Mouse (Mus musculus): ENCODE measurements around the gene Spag7. TPM values are rescaled to one million over a fixed set of nuclear protein-coding genes. Genes with fewer than 3 reads are reported as not detected.
A peak's percentile ranks its signal among the peaks of the same experiment; 100 is the strongest.

Gene Spag7
- 144 and 149 TPM in 2 replicates for polyA plus RNA-seq (2016; fragmentation: Nextera tagmentation; extraction: Ambion mirVana)

DNA sequence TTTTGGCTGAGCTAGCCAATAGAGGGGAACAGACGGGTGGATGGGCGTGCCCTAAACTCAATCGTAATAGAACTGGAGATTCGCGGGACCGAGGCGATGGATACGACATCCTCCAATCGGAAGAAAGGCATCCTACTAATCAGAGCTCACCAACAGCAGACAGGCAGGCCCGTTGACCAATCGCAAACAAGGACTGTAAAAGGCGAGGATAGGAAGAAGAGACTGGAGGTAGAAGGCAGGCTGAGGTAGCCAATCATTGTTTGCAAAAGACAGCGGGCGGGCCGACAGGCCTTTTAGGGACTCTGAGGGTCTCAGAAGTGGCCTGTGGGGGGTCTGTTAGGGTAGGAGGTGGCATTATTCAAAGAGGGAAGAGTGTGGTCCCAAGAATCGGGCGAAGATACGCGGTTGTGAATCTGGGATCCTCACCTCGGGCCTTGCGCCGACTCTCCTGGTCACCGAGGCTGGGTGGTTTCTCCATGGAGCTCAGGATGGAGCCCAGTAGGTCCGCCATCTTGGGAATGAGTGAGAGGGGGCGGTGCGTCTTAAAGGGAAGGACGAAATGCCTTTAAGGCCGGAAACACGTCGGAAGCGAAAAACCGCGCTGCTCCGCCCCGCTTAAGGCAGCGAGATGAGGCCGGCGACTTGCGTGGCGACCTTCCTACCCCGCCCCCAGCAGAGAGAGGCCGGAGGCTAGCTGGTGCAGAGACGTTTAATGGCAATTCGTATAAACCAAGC lies at the start of gene Spag7:
TSS of gene Spag7 (minus strand) at position 646 of the 735 bp plus-strand sequence.
- ATAC-seq (ENCODE audit: low FRiP score): peak; percentile 96
- peak within 1 kb of the TSS; percentile 64 for H3K4me3 ChIP-seq (replicated peaks)
- peaks cover 28% of the 10 kb centered on the region for H3K4me1 ChIP-seq
- under 1% methylated on average over 44 of the region's 44 CpGs for WGBS
- H3K27ac ChIP-seq: peak within 1 kb of the TSS; percentile 98
- H3K4me2 ChIP-seq: peak within 1 kb of the TSS; percentile 92
- H3K36me3 ChIP-seq (replicated peaks): peaks cover 31% of the 10 kb centered on the region
- H3K9ac ChIP-seq: peak within 1 kb of the TSS; percentile 84
- no peaks in the 10 kb centered on the region for H3K9me3 ChIP-seq
- H3K27me3 ChIP-seq: no peaks in the 10 kb centered on the region

- Histone ChIP-seq H3K27me3 (no peaks in the 10 kb centered on the region), H3K9me3 (no peaks in the 10 kb centered on the region), H3K9ac (no peak overlapping the region), H3K4me1 (no peaks in the 10 kb centered on the region), H3K4me2 (no peak overlapping the region), H3K27ac (no peak overlapping the region), H3K4me3 (replicated peaks) (no peak overlapping the region), H3K36me3 (replicated peaks) (peaks cover 67% of the 10 kb centered on the region)
- no peak for ATAC-seq (ENCODE audit: low FRiP score)
- 77% methylated on average over 5 of the region's 5 CpGs for whole genome bisulfite sequencing
Observed at GRCm38 (mm10) chr11:70718481-70718880, 49.3 kb upstream of the Spag7 start.

DNA sequence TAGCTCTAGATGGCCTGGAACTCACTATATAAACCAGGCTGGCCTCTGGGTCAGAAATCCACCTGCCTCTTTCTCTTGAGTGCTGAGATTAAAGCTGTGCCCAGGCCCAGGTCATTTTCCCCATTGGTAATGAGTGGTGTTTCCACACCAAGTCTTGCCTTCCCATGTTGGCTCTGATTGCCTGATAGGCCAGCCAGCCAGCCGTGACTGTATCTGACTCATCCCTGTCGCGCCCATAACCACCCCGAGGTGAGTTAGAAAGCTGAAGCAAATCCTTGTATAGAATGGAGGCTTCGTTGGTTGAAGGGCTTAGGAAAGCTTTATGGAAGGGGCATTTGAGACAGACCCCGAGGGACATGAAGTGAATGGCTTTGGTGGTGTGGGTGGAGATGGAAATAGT lies 46.6 kb upstream of the Spag7 start:
- H3K36me3 ChIP-seq (replicated peaks): peaks cover 62% of the 10 kb centered on the region
- WGBS: 91% methylated on average over 6 of the region's 6 CpGs

DNA sequence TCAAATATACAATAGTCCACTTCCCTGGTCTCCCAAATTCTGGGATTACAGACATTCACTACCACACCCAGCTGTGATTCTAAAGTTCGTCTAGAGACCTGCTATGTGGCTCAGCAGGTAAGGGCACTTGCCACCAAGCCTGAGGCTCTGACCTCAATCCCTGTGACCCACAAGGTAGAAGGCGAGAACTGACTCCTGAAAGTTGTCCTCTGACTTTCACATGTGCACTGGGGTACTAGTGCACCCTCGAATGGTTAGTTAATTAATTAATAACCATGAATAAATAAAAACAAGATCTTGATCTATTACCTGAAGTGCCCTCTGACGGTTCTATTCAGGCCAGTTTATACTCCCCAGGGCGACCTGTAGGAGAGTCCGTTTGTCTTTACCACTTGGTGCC lies 44.0 kb upstream of the Spag7 start:
- H3K36me3 ChIP-seq (replicated peaks): peaks cover 57% of the 10 kb centered on the region
- no peak overlapping the region for H3K27ac ChIP-seq
- WGBS: 88% methylated on average over 6 of the region's 6 CpGs
- no peak overlapping the region for H3K9ac ChIP-seq
- ATAC-seq (ENCODE audit: low FRiP score): no peak
- H3K4me1 ChIP-seq: no peaks in the 10 kb centered on the region
- H3K9me3 ChIP-seq: no peaks in the 10 kb centered on the region
- H3K4me3 ChIP-seq (replicated peaks): no peak overlapping the region
- no peak overlapping the region for H3K4me2 ChIP-seq
- H3K27me3 ChIP-seq: no peaks in the 10 kb centered on the region

More for the DNA sequence above, 46.6 kb upstream of the Spag7 start:
- no peak overlapping the region for H3K27ac ChIP-seq
- no peak overlapping the region for H3K4me2 ChIP-seq
- no peaks in the 10 kb centered on the region for H3K4me1 ChIP-seq
- no peak overlapping the region for H3K4me3 ChIP-seq (replicated peaks)
- no peaks in the 10 kb centered on the region for H3K27me3 ChIP-seq
- 0 out of 2 replicates have a peak overlapping the region, but pooled peaks have one; percentile 17 for H3K9ac ChIP-seq
- H3K9me3 ChIP-seq: no peaks in the 10 kb centered on the region
- ATAC-seq (ENCODE audit: low FRiP score): no peak

DNA sequence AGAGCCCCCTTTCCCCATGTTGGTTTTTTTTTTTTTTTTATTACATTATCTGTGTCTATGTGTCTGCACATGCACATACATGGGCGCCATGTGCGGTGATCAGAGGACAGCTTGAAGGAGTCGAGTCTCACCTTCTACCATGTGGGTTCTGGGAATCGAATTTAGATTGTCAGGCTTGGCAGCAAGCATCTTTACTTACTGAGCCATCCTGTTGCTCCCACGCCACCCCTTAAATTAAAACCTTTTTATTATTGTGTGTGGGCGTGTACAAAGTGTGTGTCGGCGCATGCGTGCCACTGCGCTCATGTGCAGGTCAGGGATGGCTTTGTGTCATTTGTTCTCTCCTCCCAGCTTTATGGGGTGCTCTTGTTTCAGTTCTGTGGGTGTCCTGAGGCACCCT lies 41.8 kb upstream of the Spag7 start:
- 93% methylated on average over 10 of the region's 10 CpGs for WGBS
- ATAC-seq (ENCODE audit: low FRiP score): no peak
- Histone ChIP-seq H3K27me3 (no peaks in the 10 kb centered on the region), H3K4me1 (no peaks in the 10 kb centered on the region), H3K27ac (no peak overlapping the region), H3K9ac (no peak overlapping the region), H3K36me3 (replicated peaks) (peaks cover 58% of the 10 kb centered on the region), H3K4me3 (replicated peaks) (no peak overlapping the region), H3K4me2 (no peak overlapping the region), H3K9me3 (no peaks in the 10 kb centered on the region)

DNA sequence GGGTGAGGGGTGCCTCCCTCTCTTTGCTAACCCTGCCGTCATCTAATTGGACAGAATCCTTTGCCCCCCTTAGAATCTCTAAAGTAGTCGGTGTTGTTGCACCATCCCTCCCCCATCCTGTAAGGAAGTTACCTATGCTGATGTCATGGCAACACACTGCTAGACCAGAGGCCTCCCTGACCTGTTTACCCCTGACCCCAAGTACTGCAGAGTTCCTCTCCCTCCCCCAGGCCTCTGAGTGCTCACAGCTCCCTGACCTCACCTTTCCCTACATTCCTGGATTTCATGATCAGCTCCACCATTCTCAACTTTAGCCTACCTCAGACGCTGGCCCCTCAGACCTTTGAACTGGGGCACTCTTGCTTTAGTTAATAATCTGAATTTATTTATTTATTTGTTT lies 36.9 kb upstream of the Spag7 start:
- no peak for ATAC-seq (ENCODE audit: low FRiP score)
- 87% methylated on average over 3 of the region's 3 CpGs for WGBS
- H3K36me3 ChIP-seq (replicated peaks): peaks cover 71% of the 10 kb centered on the region
- no peak overlapping the region for H3K9ac ChIP-seq
- no peaks in the 10 kb centered on the region for H3K9me3 ChIP-seq
- no peak overlapping the region for H3K27ac ChIP-seq
- H3K4me2 ChIP-seq: no peak overlapping the region
- no peaks in the 10 kb centered on the region for H3K27me3 ChIP-seq
- peaks cover 18% of the 10 kb centered on the region for H3K4me1 ChIP-seq
- H3K4me3 ChIP-seq (replicated peaks): no peak overlapping the region

DNA sequence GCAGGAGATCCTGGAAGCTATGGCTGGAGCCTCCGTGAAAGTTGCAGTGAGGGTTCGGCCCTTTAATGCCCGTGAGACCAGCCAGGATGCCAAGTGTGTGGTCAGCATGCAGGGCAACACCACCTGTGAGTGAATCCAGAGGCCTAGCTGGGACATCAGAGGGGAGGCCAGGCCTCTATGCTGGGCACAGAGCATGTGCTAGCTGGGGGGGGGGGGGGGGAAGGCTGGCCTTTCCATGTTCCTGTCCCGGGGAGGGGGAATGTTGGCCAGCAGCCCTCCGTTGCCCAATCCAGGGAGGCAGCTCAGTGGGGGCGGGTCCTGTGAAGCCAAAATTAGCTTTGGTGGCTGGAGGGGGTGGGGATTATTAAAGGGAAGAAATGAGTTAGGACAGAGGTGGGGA lies 33.6 kb upstream of the Spag7 start:
- Histone ChIP-seq H3K4me1 (peaks cover 28% of the 10 kb centered on the region), H3K9ac (peak overlapping the region; percentile 39; the same call in 1 of the 2 replicates), H3K4me2 (no peak overlapping the region), H3K27ac (no peak overlapping the region), H3K36me3 (replicated peaks) (peaks cover 45% of the 10 kb centered on the region), H3K4me3 (replicated peaks) (no peak overlapping the region), H3K27me3 (no peaks in the 10 kb centered on the region), H3K9me3 (no peaks in the 10 kb centered on the region)
- no peak for ATAC-seq (ENCODE audit: low FRiP score)
- WGBS: 78% methylated on average over 6 of the region's 6 CpGs

DNA sequence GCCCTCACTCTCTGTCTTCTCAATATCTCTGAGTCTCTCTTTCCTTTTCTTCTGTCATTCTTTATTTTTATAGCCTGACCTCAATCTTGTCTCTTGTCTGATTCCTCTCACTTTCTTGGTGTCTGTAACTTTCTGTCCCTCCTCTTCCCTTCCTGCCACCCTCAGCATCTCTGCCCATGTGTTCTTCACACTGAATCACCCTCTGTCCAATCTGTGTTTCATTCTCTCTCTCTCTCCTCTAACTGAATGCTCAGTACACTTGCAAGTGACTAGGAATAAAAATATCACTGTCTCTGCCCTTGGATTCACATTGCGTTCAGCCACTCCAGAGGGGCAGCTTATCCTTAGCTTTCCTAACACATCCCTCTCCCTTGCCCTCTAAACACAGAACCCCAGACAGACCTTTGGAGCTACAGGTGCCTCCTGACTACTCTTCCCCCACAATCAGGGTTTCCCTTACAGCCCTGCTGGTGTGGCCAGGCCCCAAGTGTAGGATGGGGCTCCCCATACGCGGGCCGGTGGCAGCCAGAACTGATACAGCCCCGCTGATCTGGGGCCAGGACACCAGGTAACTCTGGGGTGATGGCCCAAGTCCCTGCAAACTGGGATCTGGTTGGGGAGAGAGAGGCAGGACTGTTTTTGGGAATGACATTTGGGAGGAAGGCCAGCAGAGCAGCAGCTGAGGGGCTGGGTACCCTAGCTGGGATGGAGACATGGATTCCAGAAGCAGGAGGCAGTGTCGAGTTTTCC lies 32.9 kb upstream of the Spag7 start:
- peaks cover 28% of the 10 kb centered on the region for H3K4me1 ChIP-seq
- H3K9ac ChIP-seq: peak overlapping the region; percentile 88
- no peak overlapping the region for H3K27ac ChIP-seq
- peaks cover 39% of the 10 kb centered on the region for H3K36me3 ChIP-seq (replicated peaks)
- ATAC-seq (ENCODE audit: low FRiP score): no peak
- H3K4me3 ChIP-seq (replicated peaks): no peak overlapping the region
- H3K9me3 ChIP-seq: no peaks in the 10 kb centered on the region
- peak overlapping the region; percentile 79; the same call in 1 of the 2 replicates for H3K4me2 ChIP-seq
- WGBS: 85% methylated on average over 6 of the region's 6 CpGs
- H3K27me3 ChIP-seq: no peaks in the 10 kb centered on the region

GRCm38 (mm10) chr11:70701221-70701955 lies 32.2 kb upstream of the Spag7 start:
- peaks cover 31% of the 10 kb centered on the region for H3K36me3 ChIP-seq (replicated peaks)
- no peak overlapping the region for H3K27ac ChIP-seq
- H3K4me1 ChIP-seq: peaks cover 28% of the 10 kb centered on the region
- no peaks in the 10 kb centered on the region for H3K9me3 ChIP-seq
- 14% methylated on average over 10 of the region's 10 CpGs for WGBS
- H3K27me3 ChIP-seq: no peaks in the 10 kb centered on the region
- peak overlapping the region; percentile 79 for H3K4me2 ChIP-seq
- peak overlapping the region; percentile 79 for H3K4me3 ChIP-seq (replicated peaks)
- ATAC-seq (ENCODE audit: low FRiP score): no peak
- H3K9ac ChIP-seq: peak overlapping the region; percentile 88

- H3K27ac ChIP-seq: peak overlapping the region; percentile 88
- H3K27me3 ChIP-seq: no peaks in the 10 kb centered on the region
- H3K4me2 ChIP-seq: peak overlapping the region; percentile 79
- H3K9me3 ChIP-seq: no peaks in the 10 kb centered on the region
- ATAC-seq (ENCODE audit: low FRiP score): peak; percentile 40
- H3K4me1 ChIP-seq: peaks cover 28% of the 10 kb centered on the region
- peaks cover 23% of the 10 kb centered on the region for H3K36me3 ChIP-seq (replicated peaks)
- WGBS: under 1% methylated on average over 33 of the region's 34 CpGs
- H3K9ac ChIP-seq: peak overlapping the region; percentile 88
- H3K4me3 ChIP-seq (replicated peaks): peak overlapping the region; percentile 79
Observed at GRCm38 (mm10) chr11:70700613-70701012, 31.4 kb upstream of the Spag7 start.

DNA sequence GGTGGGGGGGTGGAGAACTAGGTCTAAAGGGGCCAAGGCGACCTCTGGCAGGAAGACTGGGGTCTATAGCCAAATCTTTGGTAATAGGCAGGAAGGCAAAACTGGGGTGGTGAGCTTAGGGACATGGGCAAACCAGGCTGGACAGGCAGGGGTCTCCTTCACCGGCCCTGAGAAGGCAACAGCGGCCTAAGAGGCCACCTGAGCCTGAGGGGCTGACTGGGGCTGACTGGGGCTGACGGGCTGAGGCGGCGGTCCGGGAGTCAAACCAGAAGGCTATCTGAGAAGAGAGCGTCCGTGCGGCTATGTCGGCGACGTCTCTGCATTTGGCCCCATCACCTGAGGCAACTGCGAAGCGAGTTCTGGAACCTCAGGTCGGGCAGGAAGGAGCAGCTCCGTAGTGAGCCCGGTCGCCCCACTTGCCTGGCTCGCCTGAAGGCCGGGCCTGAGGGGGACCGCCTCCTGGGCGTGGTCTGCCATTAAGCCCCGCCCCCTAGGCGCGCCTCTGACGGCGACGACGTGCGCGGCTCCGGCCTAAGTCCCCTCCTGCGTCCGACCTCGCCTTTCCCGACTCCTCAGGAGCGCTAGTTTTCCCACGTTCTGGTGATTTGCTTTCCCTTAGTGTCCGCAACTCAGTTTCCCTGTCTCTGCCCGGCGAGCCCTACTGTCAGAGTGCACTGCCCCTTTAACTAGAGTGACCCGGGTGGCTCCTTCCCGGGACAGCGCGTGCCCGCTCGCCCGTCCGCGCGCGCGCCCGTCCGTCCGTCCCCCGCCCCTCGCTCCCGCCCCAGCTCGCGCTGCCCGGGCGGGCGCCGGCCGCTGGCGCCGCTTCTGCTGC lies 30.7 kb upstream of the Spag7 start, which contains the start of the genes Inca1 and Kif1c:
TSS of gene Inca1 (minus strand) at position 434 of the 835 bp plus-strand sequence.
TSS of gene Kif1c (plus strand) at position 827 of the 835 bp plus-strand sequence.
- under 1% methylated on average over 64 of the region's 69 CpGs for WGBS
- peaks cover 28% of the 10 kb centered on the region for H3K4me1 ChIP-seq
- H3K27ac ChIP-seq: peak within 1 kb of the TSS; percentile 88
- peaks cover 16% of the 10 kb centered on the region for H3K36me3 ChIP-seq (replicated peaks)
- H3K9me3 ChIP-seq: no peaks in the 10 kb centered on the region
- peak within 1 kb of the TSS; percentile 79 for H3K4me3 ChIP-seq (replicated peaks)
- H3K9ac ChIP-seq: peak within 1 kb of the TSS; percentile 88
- H3K27me3 ChIP-seq: no peaks in the 10 kb centered on the region
- peak within 1 kb of the TSS; percentile 79 for H3K4me2 ChIP-seq
- peak; percentile 96 for ATAC-seq (ENCODE audit: low FRiP score)
